Mouse (Mus musculus) retina, postnatal 1 day (tissue): ENCODE measurements around the gene Trim30c.
A peak's percentile ranks its signal among the peaks of the same experiment; 100 is the strongest.
"Not testable (repeated sequence)": the region's sequence is repeated elsewhere in the genome, so short reads cannot be mapped to it uniquely, and the experiment has no call there.

Experiments used
- DNase-seq: peaks from one replicate; pipeline ENCODE4 v3.0.0-alpha.2; 2012

Gene Trim30c

DNA sequence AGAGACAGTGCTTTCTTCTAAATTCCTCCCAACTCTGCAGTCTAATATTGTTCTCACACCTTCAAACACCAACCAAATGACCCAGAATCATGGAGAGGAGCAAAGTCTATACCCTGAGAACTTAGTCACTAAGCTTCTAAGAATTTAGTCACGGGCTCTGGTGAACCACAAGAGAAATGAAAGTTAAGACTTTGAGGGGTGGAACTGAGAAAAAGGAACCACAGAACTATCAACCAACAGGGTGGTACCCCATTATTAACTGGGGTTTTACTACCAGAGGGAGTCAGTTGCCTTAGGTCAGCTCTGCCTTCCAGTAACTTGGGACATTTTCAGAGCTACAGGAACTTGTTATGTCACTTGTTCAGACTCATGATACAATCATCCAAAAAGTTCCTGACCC lies at the start of gene Trim30c:
Gene Trim30c (minus strand): TSS at position 140 of the 400 bp plus-strand sequence.
- no peak for DNase-seq

DNA sequence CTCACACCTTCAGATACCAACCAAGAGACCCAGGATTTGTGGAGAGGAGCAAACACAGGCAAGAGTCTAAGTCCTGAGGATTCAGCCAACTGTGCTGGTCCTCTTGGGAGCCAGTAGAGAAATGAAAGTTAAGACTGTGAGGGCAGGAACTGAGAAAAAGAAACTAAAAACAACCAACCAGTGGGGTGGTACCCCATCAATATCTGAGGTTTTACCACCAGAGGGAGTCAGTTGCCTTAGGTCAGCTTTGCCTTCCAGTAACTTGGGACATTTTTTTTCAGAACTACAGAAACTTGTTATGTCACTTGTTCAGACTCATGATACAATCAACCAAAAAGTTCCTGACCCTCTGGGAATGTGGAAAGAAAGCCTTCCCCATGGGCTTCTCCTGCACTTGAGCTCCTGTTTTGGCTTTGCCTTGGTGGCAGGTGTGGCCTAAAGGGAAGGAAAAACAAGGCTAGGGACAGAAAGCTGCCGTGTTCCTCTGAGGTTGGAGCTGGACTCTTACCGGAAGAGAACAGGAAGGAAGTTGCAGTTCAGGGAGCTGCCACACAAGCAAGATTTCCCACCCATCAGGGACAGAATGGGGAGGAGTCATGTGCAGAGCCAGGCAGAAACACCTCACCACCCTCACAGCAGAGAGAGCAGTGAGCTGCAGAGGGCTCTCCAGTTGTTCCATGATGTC lies 45.5 kb upstream of the Trim30c start:
- DNase-seq = no peak

DNA sequence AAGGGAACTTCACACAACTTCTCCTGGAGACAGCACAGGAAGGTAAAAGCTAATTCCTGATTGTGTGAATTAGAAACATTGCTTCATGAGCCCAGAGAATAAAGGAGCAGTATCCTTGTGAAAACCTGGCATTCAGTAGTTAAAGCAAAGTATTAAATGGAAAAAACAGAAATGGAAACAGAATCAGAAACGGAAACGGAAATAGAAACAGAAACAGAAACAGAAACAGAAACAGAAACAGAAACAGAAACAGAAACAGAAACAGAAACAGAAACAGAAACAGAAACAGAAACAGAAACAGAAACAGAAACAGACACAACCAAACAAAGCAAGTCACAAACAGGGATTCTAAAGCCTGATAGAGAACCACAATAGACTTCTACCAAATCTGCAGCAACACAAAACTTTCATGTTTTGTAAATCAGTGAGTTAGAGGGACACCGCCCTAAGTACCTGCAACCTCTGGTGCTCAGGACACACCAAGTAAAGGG lies 3.9 kb upstream of the Trim30c start:
- no peak for DNase-seq

DNA sequence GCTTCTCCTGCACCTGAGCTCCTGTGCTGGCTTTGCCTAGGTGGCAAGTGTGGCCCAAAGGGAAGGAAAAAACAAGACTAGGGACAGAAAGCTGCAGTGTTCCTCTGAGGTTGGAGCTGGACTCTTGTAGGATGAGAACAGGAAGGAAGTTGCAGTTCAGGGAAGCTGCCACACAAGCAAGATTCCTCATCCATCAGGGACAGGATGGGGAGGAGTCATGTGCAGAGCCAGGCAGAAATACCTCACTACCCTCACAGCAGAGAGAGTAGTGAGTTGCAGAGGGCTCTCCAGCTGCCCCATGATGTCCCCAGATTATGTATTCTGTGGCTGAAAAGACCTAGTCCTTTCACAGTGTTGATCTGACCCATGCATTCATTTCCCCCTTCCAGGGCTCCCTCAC lies 503 bp upstream of the Trim30c start:
- DNase-seq = no peak

DNA sequence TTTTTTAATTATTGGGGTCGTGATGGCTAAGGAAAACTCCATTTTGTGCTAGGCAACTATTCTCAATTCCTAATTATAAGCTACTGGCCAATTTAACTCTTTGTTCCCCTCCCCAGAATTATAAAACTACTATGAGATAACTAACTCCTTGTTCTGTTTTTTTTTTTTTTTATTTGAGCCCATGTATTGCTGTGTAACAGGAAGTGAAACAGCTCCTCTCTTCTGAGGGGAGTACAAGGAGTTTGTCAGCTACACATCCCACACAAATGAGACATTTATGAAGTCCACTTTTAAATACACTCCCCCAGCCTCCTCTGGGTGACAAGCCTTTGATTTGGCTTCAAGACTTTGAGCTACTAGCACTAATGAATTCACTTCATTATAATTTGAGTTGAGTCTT lies 2.1 kb downstream of the Trim30c start:
- no peak for DNase-seq

DNA sequence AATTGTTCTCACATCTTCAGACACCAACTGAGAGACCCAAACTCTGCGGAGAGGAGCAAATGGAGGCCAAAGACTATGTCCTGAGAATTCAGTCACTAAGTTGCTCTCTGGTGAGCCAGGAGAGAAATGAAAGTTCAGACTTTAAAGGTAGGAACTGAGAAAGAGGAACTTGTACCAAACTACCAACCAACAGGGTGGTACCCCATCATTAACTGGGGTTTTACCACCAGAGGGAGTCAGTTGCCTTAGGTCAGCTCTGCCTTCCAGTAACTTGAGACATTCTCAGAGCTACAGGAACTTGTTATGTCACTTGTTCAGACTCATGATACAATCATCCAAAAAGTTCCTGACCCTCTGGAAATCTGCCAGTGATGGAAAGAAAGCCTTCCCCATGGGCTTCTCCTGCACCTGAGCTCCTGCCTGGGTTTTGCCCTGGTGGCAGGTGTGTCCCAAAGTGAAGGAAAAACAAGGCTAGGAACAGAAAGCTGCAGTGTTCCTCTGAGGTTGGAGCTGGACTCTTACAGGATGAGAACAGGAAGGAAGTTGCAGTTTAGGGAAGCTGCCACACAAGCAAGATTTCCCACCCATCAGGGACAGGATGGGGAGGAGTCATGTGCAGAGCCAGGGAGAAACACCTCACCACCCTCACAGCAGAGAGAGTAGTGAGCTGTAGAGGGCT lies 30.8 kb downstream of the Trim30c start, which contains the start of gene Trim30b:
Gene Trim30b (minus strand): TSS at position 149 of the 679 bp plus-strand sequence.
- no peak for DNase-seq

DNA sequence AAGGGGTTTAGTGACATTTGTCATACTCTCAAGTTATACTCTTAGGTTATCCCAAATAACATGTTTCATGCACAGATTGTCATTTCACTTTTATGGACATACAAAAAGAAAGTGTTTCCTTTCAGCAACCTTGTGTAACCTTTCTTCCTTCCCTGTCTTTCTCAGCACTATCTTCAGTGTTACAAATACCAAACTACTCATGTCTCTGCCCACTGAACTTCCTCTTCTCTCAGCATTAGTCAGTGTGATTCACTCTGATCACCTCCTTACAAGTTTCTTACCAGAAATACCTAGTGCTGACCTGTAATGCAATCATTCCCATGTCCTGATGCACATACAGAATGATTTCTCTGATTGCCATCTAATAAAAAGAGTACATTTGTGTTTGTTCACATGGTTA lies 34.3 kb downstream of the Trim30c start:
- DNase-seq = no peak

DNA sequence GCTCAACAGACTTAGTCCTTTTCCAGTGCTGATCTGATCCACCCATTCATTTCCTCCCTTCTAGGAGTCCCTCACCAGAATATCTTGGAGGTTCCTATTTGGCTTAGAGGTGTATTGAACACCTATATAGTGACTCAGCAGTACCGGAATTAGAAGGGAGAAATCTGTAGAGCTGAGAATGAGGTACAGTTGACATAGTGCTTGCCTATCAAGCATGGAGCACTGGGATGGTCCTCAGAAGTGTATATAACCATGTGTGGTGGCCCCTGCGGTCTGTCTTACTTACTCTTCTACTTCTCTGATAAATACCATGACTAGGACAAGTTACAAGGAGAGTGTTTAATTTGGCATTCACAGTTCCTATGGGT lies 47.1 kb downstream of the Trim30c start:
- DNase-seq = no peak

DNA sequence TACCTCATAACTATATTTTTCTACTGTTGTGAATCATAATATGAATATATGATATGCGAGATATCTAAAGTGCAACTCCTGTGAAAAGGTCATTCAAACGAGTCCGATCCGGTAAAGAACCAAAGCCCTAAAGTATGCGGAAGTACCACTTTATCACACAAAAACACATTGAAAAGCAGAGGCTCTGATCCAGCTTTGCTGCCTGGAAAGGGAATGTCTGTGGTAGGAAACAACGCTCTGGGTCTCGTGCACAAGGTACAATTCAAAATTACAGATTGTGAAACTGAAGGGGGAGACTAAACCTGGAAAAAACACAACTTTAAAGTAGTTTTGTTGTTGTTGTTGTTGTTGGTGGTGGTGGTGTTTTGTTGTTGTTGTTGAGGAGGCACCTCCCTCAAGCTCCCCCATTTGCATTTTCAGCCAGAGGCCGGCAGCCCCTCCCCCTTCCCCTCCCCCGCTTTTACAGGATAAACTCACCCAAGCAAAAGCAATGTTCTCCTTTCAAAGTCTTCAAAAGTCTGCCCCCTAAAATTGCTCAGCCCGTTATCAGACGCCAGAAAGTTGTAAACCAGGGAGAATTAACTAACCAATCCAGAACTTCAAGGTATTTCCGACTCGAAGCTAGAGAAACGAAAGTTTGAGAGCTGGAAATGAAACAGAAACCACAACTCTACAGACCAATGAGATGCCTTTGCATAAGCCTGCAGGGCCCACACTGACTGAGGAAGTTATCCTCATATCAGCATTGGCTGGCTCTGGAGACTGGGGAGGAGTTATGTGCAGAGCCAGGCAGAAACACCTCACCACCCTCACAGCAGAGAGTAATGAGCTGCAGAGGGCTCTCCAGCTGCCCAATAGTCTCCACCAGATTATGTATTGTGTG lies 47.7 kb downstream of the Trim30c start, which contains the start of gene Trim12c:
Gene Trim12c (minus strand): TSS at position 646 of the 883 bp plus-strand sequence.
- DNase-seq = peak; percentile 82

DNA sequence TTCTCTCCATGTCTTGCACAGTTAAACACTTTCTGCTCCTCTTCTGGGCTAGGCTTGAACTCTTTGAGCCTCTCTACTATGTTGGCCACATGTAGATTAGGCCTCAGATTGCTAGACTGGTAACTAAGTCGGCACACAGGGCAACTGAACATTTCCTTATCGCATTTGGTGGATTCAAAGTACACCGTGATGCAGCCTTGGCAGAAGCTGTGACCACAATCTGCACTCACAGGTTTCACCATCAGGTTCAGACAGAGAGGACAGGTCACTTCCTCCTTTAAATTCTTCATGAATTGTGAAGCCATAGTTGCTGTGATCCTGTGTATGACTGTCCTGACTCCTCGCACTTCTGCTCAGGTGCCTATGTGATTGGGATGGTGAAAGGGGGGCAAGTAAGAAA lies 52.6 kb downstream of the Trim30c start:
- DNase-seq = not testable (repeated sequence)

DNA sequence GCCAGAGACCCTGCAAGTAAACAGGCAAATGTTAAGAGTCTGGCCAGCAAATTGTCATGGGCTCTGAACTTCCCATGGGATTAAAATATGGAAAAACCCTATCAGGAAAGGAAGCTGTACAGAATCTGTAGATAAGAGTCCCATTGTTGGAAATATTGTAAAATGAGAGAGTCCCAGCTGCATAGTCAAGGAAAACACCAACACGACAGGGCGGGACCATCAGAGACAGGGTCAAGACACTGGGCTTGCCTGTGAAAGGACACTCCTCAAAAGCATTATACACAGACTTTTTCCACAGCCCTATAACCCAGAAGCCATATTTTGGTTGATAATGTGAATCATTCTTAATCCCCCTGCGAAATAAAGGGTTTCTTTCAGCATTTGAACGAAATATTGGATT lies 59.9 kb downstream of the Trim30c start:
- DNase-seq = not testable (repeated sequence)

DNA sequence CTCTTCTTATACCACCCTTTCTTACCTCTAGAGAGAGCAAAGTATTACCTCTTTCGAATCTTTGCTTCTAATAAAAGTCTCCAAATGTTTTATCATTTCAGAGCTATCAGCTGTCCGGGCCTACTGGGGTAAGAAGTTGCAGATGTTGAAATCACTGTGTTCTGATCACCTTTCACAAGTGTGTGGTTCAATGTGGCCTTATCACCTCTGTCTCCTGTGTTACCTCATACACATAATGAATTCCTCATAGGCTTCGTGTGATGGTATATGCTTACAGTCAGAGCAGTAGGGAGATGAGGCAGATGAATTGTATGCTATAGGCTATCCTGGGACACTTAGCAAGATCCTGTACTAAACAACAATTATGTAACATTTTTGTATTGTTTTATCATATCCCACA lies 65.1 kb downstream of the Trim30c start:
- not testable (repeated sequence) for DNase-seq
